Mouse (Mus musculus): ENCODE data around the gene Plp1.

DNA sequence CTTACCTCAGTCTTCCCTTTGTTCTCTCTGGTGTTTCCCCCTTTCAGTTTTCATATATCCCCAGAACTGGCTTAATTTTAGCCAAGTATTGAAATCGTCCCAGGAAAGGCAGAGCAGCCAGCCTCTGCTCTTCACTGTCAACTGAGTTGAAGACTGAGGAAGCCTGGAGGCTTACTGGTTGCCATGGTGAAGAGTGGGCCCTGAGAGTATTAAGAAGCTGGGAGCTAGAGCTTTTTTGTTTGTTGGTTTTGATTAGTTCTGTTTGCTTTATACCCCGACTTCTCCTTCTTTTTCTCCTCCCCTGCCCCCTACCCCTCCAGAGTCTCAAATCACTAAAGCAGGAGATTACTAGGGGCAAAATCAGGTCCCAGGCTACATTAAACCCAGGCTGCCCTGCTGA, 25.2 kb upstream of the Plp1 start:
- TF ChIP-seq CTCF (IDR thresholded peaks at IDR 0.05; ENCODE audit: extremely low read depth, insufficient read depth, insufficient read length, insufficient replicate concordance) (no peak), POLR2A (IDR thresholded peaks at IDR 0.05; ENCODE audit: low read depth, low read length) (no peak)
